Mouse (Mus musculus) cortical plate, adult 2 months (tissue): ENCODE measurements around the gene Ep400.

ENCODE experiments used
- CTCF ChIP-seq: fragments of 200-500 bp; IDR thresholded peaks from 2 replicates; pipeline ENCODE4 v1.5.1; 2011; ENCODE audit warnings: mild to moderate bottlenecking, control low read depth, low read length; ENCODE audit not compliant: insufficient read depth; ENCODE audit errors: extremely low read depth
- POLR2A ChIP-seq: fragments of 200-500 bp; IDR thresholded peaks from 2 replicates; pipeline ENCODE4 v1.6.1; 2011; ENCODE audit warnings: mild to moderate bottlenecking, low read length, control low read depth; ENCODE audit not compliant: insufficient read depth; ENCODE audit errors: extremely low read depth

DNA sequence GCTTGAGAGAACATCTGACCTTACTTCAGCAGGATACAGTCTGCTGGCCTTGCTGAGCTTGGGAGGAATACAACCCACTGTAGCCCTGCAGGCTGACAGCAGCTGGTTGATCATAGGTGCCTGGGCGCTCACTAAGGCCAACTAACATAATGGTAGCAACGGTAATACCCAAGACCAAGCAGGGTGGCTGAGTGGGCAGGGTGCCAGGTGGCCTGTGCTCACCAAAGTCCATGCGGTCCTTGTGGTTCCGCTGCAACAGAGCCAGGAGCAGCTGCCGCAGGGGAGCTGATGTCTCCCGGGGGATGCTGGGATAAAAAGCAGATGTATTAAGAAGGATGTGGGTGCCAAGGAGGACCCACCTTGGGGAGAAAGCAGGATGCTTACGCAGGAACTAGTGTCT lies 23.8 kb upstream of the Ep400 start:
- no peak for TF ChIP-seq POLR2A
- TF ChIP-seq CTCF, result no peak
